Mouse (Mus musculus): ENCODE measurements around the gene Slc16a7. TPM values are rescaled to one million over a fixed set of nuclear protein-coding genes. Genes with fewer than 3 reads are reported as not detected.

The Slc16a7 gene
- 16.4 to 18.8 TPM (median 18.1 TPM) in 4 replicates for total RNA-seq (2023; ENCODE audit: inconsistent age)

DNA sequence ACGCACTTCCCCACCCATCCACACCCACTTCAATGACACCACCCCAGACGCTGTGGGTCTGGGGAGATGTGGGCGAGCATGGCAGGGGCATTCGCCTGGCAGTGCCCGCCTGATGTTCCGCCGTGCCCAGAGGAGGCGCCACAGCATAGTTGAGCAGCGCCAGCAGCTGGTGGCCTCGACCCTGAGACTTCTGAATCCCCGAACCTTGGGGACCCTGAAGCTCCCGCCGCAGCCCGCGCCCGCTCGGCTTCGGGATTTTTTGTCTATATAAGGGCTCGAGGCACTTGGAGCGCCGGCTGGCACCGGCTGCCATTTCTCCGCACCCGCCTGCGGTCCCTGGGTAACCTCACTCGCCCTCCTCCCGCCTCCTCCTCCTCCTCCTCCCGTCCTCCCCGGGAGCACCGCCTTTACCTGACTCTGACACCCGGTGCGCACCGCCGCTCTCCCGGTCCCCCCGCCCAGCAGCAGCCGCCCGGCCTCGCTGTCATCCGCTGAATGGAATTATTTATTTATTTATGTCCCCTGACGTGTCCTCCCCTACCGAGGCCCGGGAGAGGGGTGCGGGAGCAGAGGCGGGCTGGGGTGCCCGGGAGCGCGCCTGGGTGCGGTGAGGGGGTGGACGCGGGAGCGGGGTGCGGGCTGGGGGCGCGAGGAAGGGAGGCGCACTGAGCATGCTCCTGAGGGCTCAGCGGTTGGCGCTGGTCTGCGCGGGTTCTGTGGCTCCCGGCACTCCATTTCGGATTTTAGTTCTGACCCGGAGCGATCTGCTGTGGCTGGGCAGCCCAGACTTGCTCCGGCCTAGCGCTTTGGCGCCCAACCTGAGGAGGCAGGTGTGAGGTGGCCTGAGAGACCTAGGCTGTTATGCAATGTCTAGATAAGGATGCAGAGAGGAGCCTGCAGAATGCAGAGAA, at the start of gene Slc16a7:
Gene Slc16a7 (minus strand): TSS at position 590 of the 911 bp plus-strand sequence.

